Mouse (Mus musculus) limb, embryonic 13.5 days (tissue): ENCODE results near the gene Pum3. TPM values are rescaled to one million over a fixed set of nuclear protein-coding genes. Genes with fewer than 3 reads are reported as not detected.

Source experiments
- ATAC-seq: fragments of 200-750 bp; cut with Nextera tagmentation; 2 replicates; pipeline ENCODE4 v1.8.0; 2017; ENCODE audit warnings: low read depth, moderate number of reproducible peaks, moderate TSS enrichment; ENCODE audit not compliant: low FRiP score
- H3K27ac ChIP-seq: fragments of 300-500 bp; sonication (generic); 2 replicates; pipeline ENCODE4 v1.5.1; 2015; ENCODE audit warnings: inconsistent platforms, mild to moderate bottlenecking, moderate library complexity
- H3K27me3 ChIP-seq: fragments of 300-500 bp; sonication (generic); 2 replicates; pipeline ENCODE4 v1.6.1; 2015; ENCODE audit warnings: mild to moderate bottlenecking, inconsistent platforms
- H3K36me3 ChIP-seq: fragments of 300-500 bp; sonication (generic); 2 replicates; pipeline ENCODE4 v1.6.1; 2015; ENCODE audit warnings: inconsistent platforms, mild to moderate bottlenecking, moderate library complexity
- H3K4me1 ChIP-seq: fragments of 300-500 bp; sonication (generic); 2 replicates; pipeline ENCODE4 v1.6.1; 2015; ENCODE audit warnings: inconsistent platforms
- H3K4me2 ChIP-seq: fragments of 300-500 bp; sonication (generic); replicated peaks from 2 replicates; pipeline ENCODE4 v1.6.1; 2015; ENCODE audit warnings: inconsistent platforms, mild to moderate bottlenecking, moderate library complexity
- H3K4me3 ChIP-seq: fragments of 300-500 bp; sonication (generic); 2 replicates; pipeline ENCODE4 v1.5.1; 2015; ENCODE audit warnings: moderate library complexity, mild to moderate bottlenecking, inconsistent platforms
- H3K9ac ChIP-seq: fragments of 300-500 bp; sonication (generic); 2 replicates; pipeline ENCODE4 v1.6.1; 2015; ENCODE audit warnings: mild to moderate bottlenecking, inconsistent platforms
- H3K9me3 ChIP-seq: fragments of 300-500 bp; sonication (generic); 2 replicates; pipeline ENCODE4 v1.6.1; 2016; ENCODE audit warnings: inconsistent platforms
- WGBS: fragments of 180-500 bp; shearing (Covaris S2); methylation state at CpG from one replicate; pipeline ENCODE4 v1.1.7; 2015; 5-methylcytosine and 5-hydroxymethylcytosine counted together
- polyA plus RNA-seq: library from polyadenylated mRNA; unstranded; fragments of >200 nt; fragmentation: Nextera tagmentation; extraction: Ambion mirVana; gene quantifications from 2 replicates; pipeline ENCODE4 v1.2.1, GENCODE M21; 2015

Gene Pum3
- polyA plus RNA-seq = 74.6 and 75.7 TPM in 2 replicates

DNA sequence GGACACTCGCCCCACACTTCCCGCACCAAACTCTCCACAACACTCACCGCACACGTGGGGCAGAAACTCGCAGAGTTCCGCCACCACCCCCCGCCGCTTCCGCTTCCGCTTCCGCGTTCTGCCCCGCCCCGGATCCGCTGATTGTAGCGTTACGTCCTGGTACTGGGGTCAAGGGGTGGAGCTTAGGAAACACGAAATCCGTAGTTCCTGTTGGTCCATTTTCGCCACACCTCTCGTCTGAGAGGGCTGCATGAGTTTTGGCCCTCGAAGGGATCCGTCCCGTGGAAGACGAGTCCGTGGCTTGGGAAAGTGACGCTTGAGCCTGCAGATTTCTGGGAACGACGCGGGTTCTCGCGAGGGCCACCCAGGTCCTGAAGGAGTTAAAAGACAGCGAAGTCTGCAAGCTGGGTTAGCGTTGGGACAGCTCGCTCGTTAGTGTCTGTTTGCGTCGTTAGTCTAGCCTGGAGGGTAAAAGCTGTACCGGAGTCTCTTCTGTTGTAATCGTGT lies at the start of gene Pum3:
Pum3 (minus strand) TSS at position 81 of the 507 bp plus-strand sequence.
- Histone ChIP-seq H3K9me3 (no peaks in the 10 kb centered on the region), H3K4me2 (peak within 1 kb of the TSS; percentile 88), H3K9ac (peak within 1 kb of the TSS; percentile 82), H3K27me3 (no peaks in the 10 kb centered on the region), H3K4me1 (peaks cover 20% of the 10 kb centered on the region), H3K4me3 (peak within 1 kb of the TSS; percentile 85), H3K27ac (peak within 1 kb of the TSS; percentile 95), H3K36me3 (peaks cover 9% of the 10 kb centered on the region)
- peak; percentile 98 for ATAC-seq
- WGBS = under 1% methylated on average over 40 of the region's 40 CpGs

DNA sequence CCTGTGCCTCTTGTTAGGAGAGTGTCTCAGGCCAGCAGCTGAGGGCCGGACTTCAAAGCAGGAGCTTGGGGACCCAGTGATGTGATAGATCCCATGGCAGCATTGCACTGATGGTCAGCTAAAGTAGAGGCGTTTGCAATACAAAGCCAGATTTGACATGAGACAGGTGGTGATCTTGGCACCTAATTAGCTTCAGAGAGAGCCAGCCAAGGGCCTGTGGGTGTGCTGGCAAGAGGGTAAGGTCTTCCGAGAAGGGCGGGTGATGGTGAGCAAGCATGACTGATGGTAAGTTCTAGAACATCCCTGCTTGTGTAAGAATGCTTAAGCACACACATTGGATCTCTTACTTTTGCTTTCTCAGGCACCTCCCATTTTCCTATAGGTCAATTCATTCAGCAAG lies 37.1 kb upstream of the Pum3 start:
- Histone ChIP-seq H3K27me3 (no peaks in the 10 kb centered on the region), H3K36me3 (no peaks in the 10 kb centered on the region), H3K4me1 (no peaks in the 10 kb centered on the region), H3K4me2 (no peak overlapping the region), H3K4me3 (no peak overlapping the region), H3K9ac (no peak overlapping the region), H3K27ac (no peak overlapping the region), H3K9me3 (no peaks in the 10 kb centered on the region)
- ATAC-seq = no peak
- 64% methylated on average over 4 of the region's 4 CpGs for WGBS

GRCm38 (mm10) chr19:27462656-27463055 lies 33.0 kb upstream of the Pum3 start:
- 65% methylated on average over 4 of the region's 4 CpGs for WGBS
- H3K9me3 ChIP-seq = no peaks in the 10 kb centered on the region
- ATAC-seq = no peak
- H3K27me3 ChIP-seq = no peaks in the 10 kb centered on the region
- no peaks in the 10 kb centered on the region for H3K4me1 ChIP-seq
- no peak overlapping the region for H3K4me2 ChIP-seq
- no peaks in the 10 kb centered on the region for H3K36me3 ChIP-seq
- H3K4me3 ChIP-seq = no peak overlapping the region
- H3K27ac ChIP-seq = no peak overlapping the region
- H3K9ac ChIP-seq = no peak overlapping the region

DNA sequence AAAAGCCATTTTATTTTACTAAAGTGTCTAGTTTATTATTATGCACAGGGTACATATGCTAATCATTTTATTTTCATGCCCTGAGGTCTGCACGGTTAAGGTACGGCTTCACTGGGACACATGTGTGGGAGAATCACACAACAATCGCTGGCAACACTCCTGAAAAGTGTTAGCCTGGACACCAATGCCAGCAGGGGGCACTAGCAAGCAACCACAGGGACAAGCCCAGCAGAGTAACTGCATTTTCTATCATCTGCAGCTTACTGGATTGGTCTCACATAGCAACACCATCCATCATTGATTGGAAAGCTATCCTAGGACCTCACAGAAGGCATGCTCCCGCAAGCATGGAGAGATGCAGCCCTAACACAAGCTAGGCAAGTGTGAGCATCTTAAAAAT lies 20.8 kb upstream of the Pum3 start:
- Histone ChIP-seq H3K36me3 (no peaks in the 10 kb centered on the region), H3K4me3 (no peak overlapping the region), H3K4me2 (no peak overlapping the region), H3K4me1 (no peaks in the 10 kb centered on the region; the same call in 1 of the 2 replicates), H3K27me3 (peaks cover 10% of the 10 kb centered on the region; the same call in 1 of the 2 replicates), H3K27ac (no peak overlapping the region), H3K9me3 (no peaks in the 10 kb centered on the region), H3K9ac (no peak overlapping the region)
- peak; percentile 54; the same call in 1 of the 2 replicates for ATAC-seq
- WGBS = 34% methylated on average over 4 of the region's 4 CpGs

DNA sequence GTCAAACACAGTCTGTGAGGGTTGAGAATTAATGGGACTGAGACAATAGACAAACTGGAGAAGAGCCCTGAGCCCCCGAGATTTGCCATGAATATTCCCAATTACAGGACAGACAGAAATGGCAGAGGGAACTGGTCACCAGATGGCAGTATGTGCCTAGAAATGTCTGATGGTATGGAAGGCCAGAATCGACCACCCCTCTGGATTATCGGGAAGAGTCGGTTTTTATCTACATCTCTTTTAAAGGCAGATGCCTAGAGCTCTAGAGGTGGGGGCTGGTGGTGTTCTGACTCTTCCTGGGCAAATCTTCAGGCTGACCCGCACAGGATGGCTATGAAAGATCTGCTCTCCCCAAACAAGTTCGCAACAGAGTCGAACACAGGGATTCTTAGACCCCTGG lies 17.9 kb upstream of the Pum3 start:
- WGBS = 33% methylated on average over 7 of the region's 7 CpGs
- H3K4me2 ChIP-seq = no peak overlapping the region
- H3K9ac ChIP-seq = no peak overlapping the region
- no peaks in the 10 kb centered on the region for H3K36me3 ChIP-seq
- H3K27ac ChIP-seq = no peak overlapping the region
- H3K4me3 ChIP-seq = no peak overlapping the region
- ATAC-seq = no peak
- H3K27me3 ChIP-seq = peaks cover 10% of the 10 kb centered on the region; the same call in 1 of the 2 replicates
- H3K4me1 ChIP-seq = no peaks in the 10 kb centered on the region
- H3K9me3 ChIP-seq = no peaks in the 10 kb centered on the region

DNA sequence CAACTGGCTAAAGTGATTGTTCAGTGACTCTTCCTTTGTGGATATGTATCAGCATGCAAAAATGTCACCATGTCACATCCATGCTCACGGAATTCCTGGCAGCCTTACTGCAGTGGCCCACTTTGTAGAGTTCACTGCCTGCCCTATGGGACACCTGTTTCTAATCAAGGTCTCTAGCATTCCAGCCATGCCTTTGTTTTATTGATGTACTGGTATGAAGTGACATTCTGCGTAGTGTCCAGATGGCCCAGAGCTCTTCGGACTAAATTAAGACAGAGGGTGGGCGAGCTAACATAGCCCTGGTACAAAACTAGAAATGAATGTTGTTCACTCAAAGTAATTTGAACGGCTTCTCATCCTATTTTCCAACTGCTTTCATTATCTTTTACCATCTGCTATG lies 11.5 kb upstream of the Pum3 start:
- Histone ChIP-seq H3K4me3 (no peak overlapping the region), H3K4me2 (no peak overlapping the region), H3K27ac (no peak overlapping the region; the same call in 1 of the 2 replicates), H3K9ac (no peak overlapping the region), H3K4me1 (peaks cover 14% of the 10 kb centered on the region), H3K27me3 (no peaks in the 10 kb centered on the region), H3K9me3 (no peaks in the 10 kb centered on the region), H3K36me3 (no peaks in the 10 kb centered on the region)
- 12% methylated on average over 5 of the region's 5 CpGs for WGBS
- peak; percentile 48; the same call in 1 of the 2 replicates for ATAC-seq

DNA sequence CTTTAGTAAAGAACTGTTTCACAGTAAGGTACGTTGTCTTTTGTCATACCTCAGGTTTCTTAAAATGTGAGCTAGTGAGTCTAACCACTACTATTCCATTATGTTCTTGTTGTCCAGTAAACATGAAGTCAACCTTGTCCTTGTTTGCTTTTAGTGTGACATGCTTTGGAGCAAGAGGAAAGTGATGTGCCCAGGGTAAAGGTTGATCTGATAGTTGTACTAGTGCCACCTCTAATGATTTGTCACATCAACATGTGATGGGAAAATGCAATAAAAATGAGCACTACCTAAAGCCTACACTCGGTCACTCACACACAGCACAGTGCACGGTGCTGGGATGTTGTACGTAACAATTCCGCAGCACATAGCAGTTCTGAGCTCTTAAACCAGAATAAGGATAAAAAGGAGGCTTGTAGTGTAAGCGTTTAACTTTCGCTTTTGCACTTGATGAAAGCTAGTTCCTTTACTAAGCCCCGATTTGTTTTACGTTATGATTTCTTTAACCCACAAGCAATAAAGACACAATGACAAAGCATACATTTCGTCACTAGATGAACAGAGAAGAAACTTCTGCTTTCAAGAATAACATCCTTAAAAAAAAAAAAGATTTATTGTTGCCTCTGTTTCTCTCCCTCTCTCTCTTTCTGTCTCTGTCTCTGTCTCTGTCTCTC lies 8.5 kb upstream of the Pum3 start:
- no peak for ATAC-seq
- 75% methylated on average over 10 of the region's 10 CpGs for WGBS
- no peak overlapping the region for H3K27ac ChIP-seq
- no peaks in the 10 kb centered on the region for H3K36me3 ChIP-seq
- peaks cover 14% of the 10 kb centered on the region for H3K4me1 ChIP-seq
- no peak overlapping the region for H3K4me2 ChIP-seq
- no peak overlapping the region for H3K4me3 ChIP-seq
- no peaks in the 10 kb centered on the region for H3K9me3 ChIP-seq
- no peak overlapping the region for H3K9ac ChIP-seq
- H3K27me3 ChIP-seq = no peaks in the 10 kb centered on the region

DNA sequence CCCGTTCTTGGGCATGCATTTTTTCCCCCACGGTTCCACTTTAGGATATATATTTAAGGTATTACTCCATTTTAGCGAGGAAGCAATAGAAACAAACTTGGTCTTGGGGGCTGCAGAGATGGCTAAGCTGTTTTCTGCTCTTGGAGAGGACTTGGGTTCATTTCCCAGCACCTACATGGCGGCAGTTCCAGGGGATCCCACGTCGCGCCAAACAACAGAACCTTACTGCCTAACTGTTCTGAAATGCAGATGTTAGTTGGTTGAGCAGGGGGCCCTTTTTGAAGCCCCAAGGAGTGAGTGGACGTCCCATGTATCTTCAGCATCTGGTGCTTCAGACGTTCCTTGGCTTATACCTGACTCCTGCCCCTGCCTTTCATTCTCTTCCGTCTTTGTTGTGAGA lies 781 bp upstream of the Pum3 start:
- H3K36me3 ChIP-seq = peaks cover 3% of the 10 kb centered on the region
- H3K27me3 ChIP-seq = no peaks in the 10 kb centered on the region
- H3K9ac ChIP-seq = peak overlapping the region; percentile 82
- no peak for ATAC-seq
- peak overlapping the region; percentile 85 for H3K4me3 ChIP-seq
- 0% methylated on average over 10 of the region's 10 CpGs for WGBS
- H3K4me2 ChIP-seq = peak overlapping the region; percentile 88
- no peaks in the 10 kb centered on the region for H3K9me3 ChIP-seq
- peak overlapping the region; percentile 95 for H3K27ac ChIP-seq
- peaks cover 18% of the 10 kb centered on the region for H3K4me1 ChIP-seq

GRCm38 (mm10) chr19:27429281-27429680 lies 344 bp downstream of the Pum3 start:
- peak overlapping the region; percentile 75 for H3K9ac ChIP-seq
- ATAC-seq = no peak
- H3K4me1 ChIP-seq = peaks cover 20% of the 10 kb centered on the region
- H3K36me3 ChIP-seq = peaks cover 14% of the 10 kb centered on the region
- no peak overlapping the region for H3K27ac ChIP-seq
- under 1% methylated on average over 16 of the region's 16 CpGs for WGBS
- H3K4me3 ChIP-seq = peak overlapping the region; percentile 85
- peak overlapping the region; percentile 81 for H3K4me2 ChIP-seq
- H3K9me3 ChIP-seq = no peaks in the 10 kb centered on the region
- no peaks in the 10 kb centered on the region for H3K27me3 ChIP-seq

DNA sequence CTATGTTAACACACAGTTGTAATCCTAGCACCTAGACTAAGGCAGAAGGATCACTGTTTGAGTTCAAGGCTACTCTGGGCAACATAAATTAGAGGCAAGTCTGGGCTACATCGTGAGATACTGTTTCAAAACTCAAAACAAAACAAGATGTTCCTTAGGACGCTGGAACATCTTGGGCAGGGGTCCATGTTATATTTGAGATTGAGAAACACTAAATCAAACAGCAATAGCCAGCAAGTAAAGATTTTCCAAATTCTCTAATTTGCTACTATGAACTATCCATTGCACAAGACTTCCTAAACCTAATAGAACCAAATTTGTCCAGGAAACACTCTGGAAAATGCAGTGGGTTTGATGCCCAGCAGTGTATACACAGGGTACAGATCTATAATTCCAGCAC lies 1.8 kb downstream of the Pum3 start:
- Histone ChIP-seq H3K27ac (no peak overlapping the region), H3K27me3 (no peaks in the 10 kb centered on the region), H3K36me3 (peaks cover 26% of the 10 kb centered on the region), H3K9me3 (no peaks in the 10 kb centered on the region), H3K9ac (no peak overlapping the region), H3K4me1 (peaks cover 20% of the 10 kb centered on the region), H3K4me3 (no peak overlapping the region), H3K4me2 (no peak overlapping the region)
- 73% methylated on average over 2 of the region's 2 CpGs for WGBS
- no peak for ATAC-seq

- Histone ChIP-seq H3K9ac (no peak overlapping the region), H3K9me3 (no peaks in the 10 kb centered on the region), H3K27me3 (no peaks in the 10 kb centered on the region), H3K4me3 (no peak overlapping the region), H3K36me3 (peaks cover 38% of the 10 kb centered on the region), H3K4me2 (no peak overlapping the region), H3K4me1 (peaks cover 20% of the 10 kb centered on the region), H3K27ac (no peak overlapping the region)
- WGBS = 69% methylated on average over 1 of the region's 1 CpGs
- ATAC-seq = no peak
Measured at GRCm38 (mm10) chr19:27426451-27426850, 3.2 kb downstream of the Pum3 start.

GRCm38 (mm10) chr19:27425656-27426055 lies 4.0 kb downstream of the Pum3 start:
- H3K27me3 ChIP-seq = no peaks in the 10 kb centered on the region
- WGBS = 53% methylated on average over 7 of the region's 7 CpGs
- ATAC-seq = no peak
- H3K4me3 ChIP-seq = no peak overlapping the region
- no peak overlapping the region for H3K27ac ChIP-seq
- H3K4me2 ChIP-seq = no peak overlapping the region
- peaks cover 13% of the 10 kb centered on the region for H3K4me1 ChIP-seq
- peaks cover 45% of the 10 kb centered on the region for H3K36me3 ChIP-seq
- H3K9me3 ChIP-seq = no peaks in the 10 kb centered on the region
- H3K9ac ChIP-seq = no peak overlapping the region

DNA sequence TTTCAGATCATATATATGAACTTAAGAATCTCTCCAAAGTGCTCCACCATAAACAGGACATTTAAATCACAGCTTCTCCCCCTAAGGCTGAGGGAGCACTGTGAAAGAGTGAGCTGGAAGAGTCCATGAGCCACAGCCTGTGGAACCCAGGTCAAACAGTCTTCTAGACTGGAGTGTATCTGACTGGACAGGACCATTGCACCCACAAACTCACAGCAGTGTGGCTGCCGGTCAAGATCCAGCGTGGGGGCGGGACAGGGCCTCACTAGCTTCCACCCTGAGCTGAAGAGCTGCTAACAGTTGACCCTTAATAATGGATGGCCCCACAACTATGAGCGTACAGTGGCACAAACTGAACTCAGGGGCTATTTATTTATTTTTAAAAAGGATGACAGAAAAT lies 12.2 kb downstream of the Pum3 start:
- H3K27me3 ChIP-seq = no peaks in the 10 kb centered on the region
- no peak overlapping the region for H3K4me3 ChIP-seq
- H3K36me3 ChIP-seq = peaks cover 79% of the 10 kb centered on the region
- H3K4me2 ChIP-seq = no peak overlapping the region
- WGBS = 95% methylated on average over 4 of the region's 4 CpGs
- no peaks in the 10 kb centered on the region for H3K9me3 ChIP-seq
- no peak overlapping the region for H3K9ac ChIP-seq
- no peak for ATAC-seq
- H3K27ac ChIP-seq = no peak overlapping the region
- no peaks in the 10 kb centered on the region for H3K4me1 ChIP-seq
